25 mouse cellular contexts compared by ENCODE assay signal in genomic region chr4:87977820-87978448, GRCm38 (mm10). TPM values are rescaled to one million over a fixed set of nuclear protein-coding genes. Genes with fewer than 3 reads are reported as not detected.
DNase-seq lines count a peak whose midpoint lies in the region; ATAC-seq and TF ChIP-seq lines count a peak whose summit lies in the region.
"Had no signal": no experiment of that assay in that cellular context is flagged by ENCODE, and none has a peak within 500 bp of the region (broad histone marks: within the 10 kb centered on the region; RNA-seq: fewer than 3 reads in every experiment).

No protein-coding gene starts in this region.

- H3K27me3 ChIP-seq in heart, embryonic 13.5 days (replicated peaks): no peaks in the 10 kb centered on the region
- H3K27me3 ChIP-seq in lung, embryonic 16.5 days (ENCODE audit: control insufficient read depth, insufficient read depth, low read depth, low read length): no peaks in the 10 kb centered on the region
- H3K27me3 ChIP-seq in intestine, postnatal 0 days (replicated peaks; ENCODE audit: control insufficient read depth, insufficient read depth, low read length): no peaks in the 10 kb centered on the region
- no peaks in the 10 kb centered on the region for H3K27me3 ChIP-seq in hindbrain, embryonic 11.5 days (ENCODE audit: control insufficient read depth, insufficient read depth, low read length)
- H3K27me3 ChIP-seq: CH12.LX; embryonic facial prominence, embryonic 15.5 days had no signal

- H3K27ac ChIP-seq in heart, embryonic 13.5 days (replicated peaks): peak overlapping the region; percentile 32; the same call in 1 of the 2 replicates
- peak overlapping the region; percentile 6; the same call in 1 of the 2 replicates for H3K27ac ChIP-seq in lung, embryonic 16.5 days (ENCODE audit: low read length)
- no peak overlapping the region for H3K27ac ChIP-seq in intestine, postnatal 0 days (ENCODE audit: low read depth, low read length)
- H3K27ac ChIP-seq in left cerebral cortex, adult 2 months: no peak overlapping the region
- H3K27ac ChIP-seq in hindbrain, embryonic 11.5 days (ENCODE audit: low read depth, low read length): no peak overlapping the region
- H3K27ac ChIP-seq: embryonic facial prominence, embryonic 15.5 days; macrophage; midbrain, embryonic 10.5 days had no signal

- no peak for ATAC-seq in heart, embryonic 13.5 days (ENCODE audit: extremely low read depth, insufficient number of reproducible peaks, low FRiP score, low TSS enrichment)
- no peak for ATAC-seq in lung, embryonic 16.5 days (ENCODE audit: low read depth)
- ATAC-seq in intestine, postnatal 0 days: 0 out of 2 replicates have a peak, but pooled peaks have one; percentile 33
- no peak for ATAC-seq in hindbrain, embryonic 11.5 days (ENCODE audit: low FRiP score)
- ATAC-seq: forebrain, embryonic 16.5 days; hindbrain, embryonic 16.5 days; liver, postnatal 0 days; midbrain, embryonic 16.5 days had no signal

- 0 out of 2 replicates have a peak overlapping the region, but pooled peaks have one; percentile 3 for H3K4me2 ChIP-seq in heart, embryonic 13.5 days
- 0 out of 2 replicates have a peak overlapping the region, but pooled peaks have one; percentile 11 for H3K4me2 ChIP-seq in lung, embryonic 16.5 days (ENCODE audit: low read depth, low read length)
- peak overlapping the region; percentile 32; the same call in 1 of the 2 replicates for H3K4me2 ChIP-seq in intestine, postnatal 0 days (replicated peaks; ENCODE audit: low read depth)
- H3K4me2 ChIP-seq in hindbrain, embryonic 11.5 days (replicated peaks; ENCODE audit: low read depth, low read length): no peak overlapping the region
- H3K4me2 ChIP-seq: embryonic facial prominence, embryonic 15.5 days; liver, embryonic 11.5 days had no signal

- DNase-seq in heart, adult 9 months (ENCODE audit: low spot score in 2 of 2): no peak
- DNase-seq in lung, postnatal 4 days: no peak
- peak; percentile 10 for DNase-seq in hindlimb bud, embryonic 11.5 days (ENCODE audit: extremely low spot score, low read depth, low spot score)
- no peak for DNase-seq in left cerebral cortex, adult 2 months (ENCODE audit: extremely low spot score in 1 of 2, low spot score in 2 of 2)
- DNase-seq in hindbrain, embryonic 11.5 days (ENCODE audit: low spot score): no peak
- DNase-seq: adrenal gland, adult 2 months; B cell, adult 2 months; cerebellum, adult 11 months; cerebellum, postnatal 10 days; gastrocnemius, postnatal 25 days; kidney, adult 8-10 months; liver, postnatal 0 days had no signal

- no peaks in the 10 kb centered on the region for H3K36me3 ChIP-seq in heart, embryonic 13.5 days
- H3K36me3 ChIP-seq in lung, embryonic 16.5 days (ENCODE audit: control insufficient read depth, insufficient read depth, low read length): no peaks in the 10 kb centered on the region
- H3K36me3 ChIP-seq in intestine, postnatal 0 days (ENCODE audit: control insufficient read depth, insufficient read depth): no peaks in the 10 kb centered on the region
- no peaks in the 10 kb centered on the region for H3K36me3 ChIP-seq in hindbrain, embryonic 11.5 days (ENCODE audit: control insufficient read depth, insufficient read depth, low read length)
- H3K36me3 ChIP-seq: embryonic facial prominence, embryonic 15.5 days had no signal

- TF ChIP-seq CTCF in intestine, postnatal 0 days (IDR thresholded peaks at IDR 0.05; ENCODE audit: low read depth): no peak
- TF ChIP-seq CTCF in left cerebral cortex, adult 2 months (IDR thresholded peaks at IDR 0.05): no peak

- no peaks in the 10 kb centered on the region for H3K9me3 ChIP-seq in heart, embryonic 13.5 days
- no peaks in the 10 kb centered on the region for H3K9me3 ChIP-seq in lung, embryonic 16.5 days (ENCODE audit: control insufficient read depth, low read length)
- no peaks in the 10 kb centered on the region for H3K9me3 ChIP-seq in intestine, postnatal 0 days (ENCODE audit: control insufficient read depth)
- H3K9me3 ChIP-seq in hindbrain, embryonic 11.5 days (ENCODE audit: control insufficient read depth, low read length): no peaks in the 10 kb centered on the region
- H3K9me3 ChIP-seq: embryonic facial prominence, embryonic 15.5 days; G1E; midbrain, embryonic 10.5 days had no signal

- no peak overlapping the region for H3K4me3 ChIP-seq in heart, embryonic 13.5 days
- no peak overlapping the region for H3K4me3 ChIP-seq in lung, embryonic 16.5 days (ENCODE audit: low read length)
- H3K4me3 ChIP-seq in intestine, postnatal 0 days (ENCODE audit: low read depth, low read length): no peak overlapping the region
- H3K4me3 ChIP-seq in left cerebral cortex, adult 2 months: no peak overlapping the region
- H3K4me3 ChIP-seq in hindbrain, embryonic 11.5 days (ENCODE audit: low read depth, low read length): no peak overlapping the region
- H3K4me3 ChIP-seq: embryonic facial prominence, embryonic 15.5 days; midbrain, embryonic 10.5 days; myocyte had no signal

- H3K9ac ChIP-seq in heart, embryonic 13.5 days: 0 out of 2 replicates have a peak overlapping the region, but pooled peaks have one; percentile 37
- no peak overlapping the region for H3K9ac ChIP-seq in lung, embryonic 16.5 days (ENCODE audit: low read length)
- H3K9ac ChIP-seq in intestine, postnatal 0 days (ENCODE audit: low read depth, low read length): no peak overlapping the region
- H3K9ac ChIP-seq in hindbrain, embryonic 11.5 days (ENCODE audit: low read depth, low read length): no peak overlapping the region
- H3K9ac ChIP-seq: embryonic facial prominence, embryonic 15.5 days; liver, postnatal 0 days had no signal

- WGBS in heart, embryonic 13.5 days: 60% methylated on average over 11 of the region's 11 CpGs
- 18% methylated on average over 11 of the region's 11 CpGs for WGBS in lung, embryonic 16.5 days
- WGBS in intestine, postnatal 0 days: 24% methylated on average over 11 of the region's 11 CpGs
- WGBS in hindbrain, embryonic 11.5 days: 77% methylated on average over 11 of the region's 11 CpGs

- H3K4me1 ChIP-seq in heart, embryonic 13.5 days: peaks cover 31% of the 10 kb centered on the region
- peaks cover 14% of the 10 kb centered on the region for H3K4me1 ChIP-seq in lung, embryonic 16.5 days (replicated peaks; ENCODE audit: control insufficient read depth, insufficient read depth, low read length)
- no peaks in the 10 kb centered on the region for H3K4me1 ChIP-seq in intestine, postnatal 0 days (replicated peaks; ENCODE audit: control insufficient read depth, insufficient read depth, low read length)
- no peaks in the 10 kb centered on the region for H3K4me1 ChIP-seq in hindbrain, embryonic 11.5 days (replicated peaks; ENCODE audit: control insufficient read depth, insufficient read depth, low read length)
- H3K4me1 ChIP-seq: embryonic facial prominence, embryonic 15.5 days had no signal

- intact Hi-C loops in left cerebral cortex, adult 2 months (cut with DNase I): no loop called here

RNA-seq across cellular contexts. Expression of gene Mllt3, which starts 55.2 kb away (rescaled TPM):
- polyA plus RNA-seq in heart, embryonic 13.5 days (2015; fragmentation: Nextera tagmentation; extraction: Ambion mirVana): 40.1 and 43.9 TPM in 2 replicates
- 43.6 and 45.1 TPM in 2 replicates for polyA plus RNA-seq in lung, embryonic 16.5 days (2015; fragmentation: Nextera tagmentation; extraction: Ambion mirVana)
- polyA plus RNA-seq in intestine, postnatal 0 days (2015; fragmentation: Nextera tagmentation; extraction: Ambion mirVana): 17.5 and 20.0 TPM in 2 replicates
- 10 to 100 TPM; 37.1 to 41.7 TPM for total RNA-seq in left cerebral cortex, adult 2 months (2021)
- polyA plus RNA-seq in hindbrain, embryonic 11.5 days (2014; fragmentation: Nextera tagmentation; extraction: Ambion mirVana): 58.5 and 73.2 TPM in 2 replicates

Comparison
In these comparisons a context has a peak if more than half of its experiments do, and no peak if none do; other contexts are left out.
1. H3K27ac ChIP-seq: peak in heart, embryonic 13.5 days (single experiment) and lung, embryonic 16.5 days (single experiment); none in intestine, postnatal 0 days (single experiment), left cerebral cortex, adult 2 months (single experiment) and hindbrain, embryonic 11.5 days (single experiment).